Mouse (Mus musculus): Measurements from ENCODE around the gene Reck.

GRCm38 (mm10) chr4:43834749-43835148, 40.6 kb upstream of the Reck start:
- TF ChIP-seq EP300 (optimal IDR thresholded peaks at IDR 0.05) = no peak
- no peak for TF ChIP-seq CTCF (IDR thresholded peaks at IDR 0.05; ENCODE audit: low read depth)

All from stomach, postnatal 0 days (tissue).